ENCODE assay signal across 21 mouse cellular contexts in genomic region chr5:137107670-137108069, GRCm38 (mm10). TPM values are rescaled to one million over a fixed set of nuclear protein-coding genes. Genes with fewer than 3 reads are reported as not detected.
A peak's percentile ranks its signal among the peaks of the same experiment; 100 is the strongest.
DNase-seq lines count a peak whose midpoint lies in the region; ATAC-seq and TF ChIP-seq lines count a peak whose summit lies in the region.
"Had no signal": no experiment of that assay in that cellular context is flagged by ENCODE, and none has a peak within 500 bp of the region (broad histone marks: within the 10 kb centered on the region; RNA-seq: fewer than 3 reads in every experiment).

No protein-coding gene starts in this region.

- POLR2A ChIA-PET in Patski (lab: Charles Lee) = no interaction called here

- no peak for TF ChIP-seq POLR2A in kidney, adult 2 months (IDR thresholded peaks at IDR 0.05; ENCODE audit: low read depth, low read length)

- CTCF ChIA-PET in Patski (lab: Charles Lee) = interaction anchor here (0.6 to 1.1 kb wide), 3 partner anchors 57 to 146 kb away, joined by 3 read pairs; no protein-coding TSS in a partner anchor

- H3K9me3 ChIP-seq in kidney, embryonic 15.5 days (replicated peaks) = no peaks in the 10 kb centered on the region
- H3K9me3 ChIP-seq in liver, embryonic 11.5 days (ENCODE audit: control insufficient read depth, low read length) = peaks cover 15% of the 10 kb centered on the region
- H3K9me3 ChIP-seq: embryonic facial prominence, embryonic 13.5 days; forebrain, embryonic 13.5 days; heart, embryonic 13.5 days; hindbrain, embryonic 12.5 days had no signal

- in situ Hi-C loops in Patski (cut with MboI; ENCODE audit: low pct_unique_long_range_greater_than_20kb) = loop anchor here (5.0 kb wide), 1 partner anchor 85 kb away; no protein-coding TSS in a partner anchor

- H3K27ac ChIP-seq in kidney, adult 2 months (ENCODE audit: insufficient read depth, low read depth, low read length) = no peak overlapping the region
- H3K27ac ChIP-seq in kidney, embryonic 15.5 days = no peak overlapping the region
- H3K27ac ChIP-seq in liver, embryonic 11.5 days (ENCODE audit: low read depth, low read length) = no peak overlapping the region
- H3K27ac ChIP-seq: embryonic facial prominence, embryonic 13.5 days; forebrain, embryonic 13.5 days; heart, embryonic 13.5 days; hindbrain, embryonic 12.5 days had no signal

- 39% methylated on average over 8 of the region's 8 CpGs for WGBS in kidney, adult 2 months
- 68% methylated on average over 8 of the region's 8 CpGs for WGBS in kidney, embryonic 15.5 days
- 72% methylated on average over 8 of the region's 8 CpGs for WGBS in liver, embryonic 11.5 days

- no peaks in the 10 kb centered on the region; the same call in 1 of the 2 replicates for H3K36me3 ChIP-seq in kidney, adult 2 months (ENCODE audit: control insufficient read depth, insufficient read depth, low read length)
- peaks cover 10% of the 10 kb centered on the region for H3K36me3 ChIP-seq in kidney, embryonic 15.5 days
- H3K36me3 ChIP-seq in liver, embryonic 11.5 days (ENCODE audit: control insufficient read depth, insufficient read depth, low read length) = peaks cover 2% of the 10 kb centered on the region

- no peak overlapping the region for H3K9ac ChIP-seq in kidney, embryonic 15.5 days
- no peak overlapping the region for H3K9ac ChIP-seq in liver, embryonic 11.5 days (ENCODE audit: low read depth, low read length)
- H3K9ac ChIP-seq: embryonic facial prominence, embryonic 13.5 days; forebrain, embryonic 13.5 days; forebrain, postnatal 0 days; heart, embryonic 13.5 days; hindbrain, embryonic 12.5 days had no signal

- no peak overlapping the region for H3K4me3 ChIP-seq in kidney, adult 2 months (ENCODE audit: insufficient read depth, low read depth, low read length)
- H3K4me3 ChIP-seq in kidney, embryonic 15.5 days (replicated peaks) = no peak overlapping the region
- no peak overlapping the region for H3K4me3 ChIP-seq in liver, embryonic 11.5 days (ENCODE audit: low read depth, low read length)
- H3K4me3 ChIP-seq: embryonic facial prominence, embryonic 13.5 days; forebrain, embryonic 13.5 days; heart, embryonic 13.5 days; hindbrain, embryonic 12.5 days had no signal

- no peaks in the 10 kb centered on the region for H3K27me3 ChIP-seq in kidney, adult 2 months (replicated peaks; ENCODE audit: control insufficient read depth, insufficient read depth, low read length)
- H3K27me3 ChIP-seq in kidney, embryonic 15.5 days = 0 out of 2 replicates have a peak, but pooled peaks cover 3% of the 10 kb centered on the region
- H3K27me3 ChIP-seq in Patski = no peaks in the 10 kb centered on the region
- H3K27me3 ChIP-seq in liver, embryonic 11.5 days (replicated peaks; ENCODE audit: control insufficient read depth, insufficient read depth, low read length) = no peaks in the 10 kb centered on the region
- H3K27me3 ChIP-seq: embryonic facial prominence, embryonic 13.5 days; forebrain, embryonic 13.5 days; heart, embryonic 13.5 days had no signal

- DNase-seq in kidney, adult 2 months = peak; percentile 87
- DNase-seq in Patski (ENCODE audit: low read depth, low spot score) = no peak
- peak; percentile 70 to 82 for DNase-seq in kidney, adult 8-10 months
- peak; percentile 72 to 85 for DNase-seq in kidney, postnatal 25 days
- DNase-seq in adrenal gland, adult 2 months = no peak
- DNase-seq in heart, postnatal 4 days = no peak
- DNase-seq in liver, embryonic 11.5 days (ENCODE audit: low spot score) = no peak

- H3K4me2 ChIP-seq in kidney, embryonic 15.5 days = no peak overlapping the region
- no peak overlapping the region for H3K4me2 ChIP-seq in liver, embryonic 11.5 days
- H3K4me2 ChIP-seq: embryonic facial prominence, embryonic 13.5 days; forebrain, embryonic 13.5 days; hindbrain, embryonic 12.5 days had no signal

- H3K4me1 ChIP-seq in kidney, adult 2 months (ENCODE audit: control insufficient read depth, insufficient read depth, low read length) = no peaks in the 10 kb centered on the region; the same call in 1 of the 2 replicates
- H3K4me1 ChIP-seq in kidney, embryonic 15.5 days = peaks cover 14% of the 10 kb centered on the region; the same call in 1 of the 2 replicates
- H3K4me1 ChIP-seq in liver, embryonic 11.5 days (replicated peaks; ENCODE audit: control insufficient read depth, insufficient read depth, low read length) = peaks cover 13% of the 10 kb centered on the region

- no peak for ATAC-seq in kidney, embryonic 15.5 days (replicated peaks; ENCODE audit: low FRiP score)
- ATAC-seq in Patski = peak; percentile 1
- ATAC-seq in liver, embryonic 11.5 days (replicated peaks; ENCODE audit: low FRiP score) = no peak

- TF ChIP-seq CTCF in kidney, adult 2 months (conservative IDR thresholded peaks at IDR 0.05; ENCODE audit: insufficient read depth, insufficient read length, low read depth, low read length) = no peak
- no peak for TF ChIP-seq CTCF in Patski (IDR thresholded peaks at IDR 0.05)

RNA-seq across cellular contexts. Expression of gene Trim56, which starts 8.3 kb away (rescaled TPM):
- polyA plus RNA-seq in kidney, adult 2 months (2012; rRNA removed) = 10.2 and 14.4 TPM in 2 replicates
- polyA plus RNA-seq in kidney, embryonic 15.5 days (2015; fragmentation: Nextera tagmentation; extraction: Ambion mirVana) = 7.9 and 9.0 TPM in 2 replicates
- 35.6 TPM for polyA plus RNA-seq in Patski (2021)
- total RNA-seq in adrenal gland, adult 2 months (2021) = 10 to 100 TPM; 37.1 to 47.0 TPM
- polyA plus RNA-seq in adrenal gland, adult 2 months (2012; rRNA removed) = 13.3 and 19.6 TPM in 2 replicates
- 10 to 100 TPM; 15.7 to 15.9 TPM for total RNA-seq in heart, postnatal 4 days (2021)
- polyA plus RNA-seq in liver, embryonic 11.5 days (2014; fragmentation: Nextera tagmentation; extraction: Ambion mirVana) = 8.7 and 8.8 TPM in 2 replicates

RNA-seq across cellular contexts. Expression of gene Serpine1, which starts 35.6 kb away (rescaled TPM):
- polyA plus RNA-seq in kidney, adult 2 months (2012; rRNA removed) = 1.1 and 2.1 TPM in 2 replicates
- 0.45 and 0.48 TPM in 2 replicates for polyA plus RNA-seq in kidney, embryonic 15.5 days (2015; fragmentation: Nextera tagmentation; extraction: Ambion mirVana)
- polyA plus RNA-seq in Patski (2021) = 151 TPM
- total RNA-seq in adrenal gland, adult 2 months (2021) = 1 to 10 TPM; 3.9 to 5.3 TPM
- 1.3 and 2.1 TPM in 2 replicates for polyA plus RNA-seq in adrenal gland, adult 2 months (2012; rRNA removed)
- 10 to 100 TPM; 13.4 to 14.0 TPM for total RNA-seq in heart, postnatal 4 days (2021)
- 0.09 and 0.15 TPM in 2 replicates for polyA plus RNA-seq in liver, embryonic 11.5 days (2014; fragmentation: Nextera tagmentation; extraction: Ambion mirVana)

RNA-seq across cellular contexts. Expression of gene Muc3, which starts 41.5 kb away (rescaled TPM):
- not detected in 2 replicates for polyA plus RNA-seq in kidney, adult 2 months (2012; rRNA removed)
- 0.09 TPM in 1 of 2 replicates, not detected in the other for polyA plus RNA-seq in kidney, embryonic 15.5 days (2015; fragmentation: Nextera tagmentation; extraction: Ambion mirVana)
- not detected for polyA plus RNA-seq in Patski (2021)
- total RNA-seq in adrenal gland, adult 2 months (2021) = not detected
- polyA plus RNA-seq in adrenal gland, adult 2 months (2012; rRNA removed) = not detected in 2 replicates
- not detected for total RNA-seq in heart, postnatal 4 days (2021)
- polyA plus RNA-seq in liver, embryonic 11.5 days (2014; fragmentation: Nextera tagmentation; extraction: Ambion mirVana) = not detected in 2 replicates
- total RNA-seq: adrenal gland, postnatal 25 days; forebrain, postnatal 0 days; G1E; gastrocnemius, adult 18-20 months; gastrocnemius, postnatal 14 days; heart, adult 8-10 months; heart, postnatal 36 days had no signal
- polyA plus RNA-seq: CD4-positive, CD25-positive, alpha-beta regulatory T cell, adult 4 months; embryonic facial prominence, embryonic 13.5 days; forebrain, embryonic 13.5 days; forebrain, postnatal 0 days; G1E; heart, postnatal 0 days; hindbrain, embryonic 12.5 days had no signal

Comparison
In these comparisons a context has a peak if more than half of its experiments do, and no peak if none do; other contexts are left out.
1. DNase-seq: peak in kidney, adult 2 months (single experiment), kidney, adult 8-10 months (2 of 2) and kidney, postnatal 25 days (2 of 2); none in Patski (single experiment), adrenal gland, adult 2 months (single experiment), heart, postnatal 4 days (single experiment) and liver, embryonic 11.5 days (single experiment).
2. RNA of gene Serpine1, which starts 35.6 kb away (polyA plus RNA-seq): 151 TPM in Patski (single experiment); 1.3 to 2.1 TPM in adrenal gland, adult 2 months, 1.1 to 2.1 TPM in kidney, adult 2 months, 0.45 to 0.48 TPM in kidney, embryonic 15.5 days and 0.09 to 0.15 TPM in liver, embryonic 11.5 days; every median in the first group is over 10 times any median in the second.